Mouse (Mus musculus) embryo, embryonic 9.5 days (tissue): Measurements from ENCODE around the gene Rbm39.

Experiments
- DNase-seq: peaks from one replicate; pipeline ENCODE4 v3.0.0-alpha.2; 2017; ENCODE audit errors: extremely low spot score

Gene Rbm39

GRCm38 (mm10) chr2:156111358-156112079 lies 68.5 kb downstream of the Rbm39 start, which contains the start of the genes Cpne1 and Rbm12:
Gene Cpne1 (minus strand): TSS chr2:156111965.
Gene Rbm12 (minus strand): TSS chr2:156111978.
- DNase-seq = peak; percentile 96

DNA sequence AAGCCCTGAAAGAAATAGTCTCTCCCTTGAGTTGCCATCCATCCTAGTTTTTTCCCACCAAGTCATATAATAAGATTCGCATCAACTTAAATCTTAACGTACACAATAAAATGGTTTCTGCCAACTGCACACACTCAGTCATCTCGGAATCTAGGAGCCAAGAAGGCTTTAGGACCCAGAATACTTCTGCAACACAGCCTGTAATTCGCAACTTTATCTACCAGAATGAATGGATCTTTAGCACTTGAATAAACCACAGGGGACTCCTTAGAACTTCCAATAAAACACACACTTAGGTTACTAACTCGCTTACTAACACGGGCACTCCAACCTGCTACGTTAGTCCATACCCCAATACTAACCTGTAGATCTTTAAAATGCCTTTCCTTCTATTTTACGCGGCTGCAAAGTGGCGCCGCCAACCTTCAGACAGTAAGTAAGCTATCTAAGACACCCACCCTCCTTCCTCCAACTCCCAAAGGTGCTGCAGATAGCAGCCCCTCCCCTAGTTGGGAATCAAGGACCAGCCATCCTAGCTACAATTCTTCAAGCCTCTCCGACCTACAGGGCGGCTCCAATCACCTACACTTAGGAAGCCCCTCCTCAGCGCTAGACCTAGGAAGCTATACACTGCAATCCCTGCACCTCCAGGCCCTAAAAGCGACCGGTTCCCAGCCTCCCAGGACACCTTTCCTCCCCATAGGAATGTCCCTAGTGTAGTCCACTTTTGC lies 69.2 kb downstream of the Rbm39 start:
- DNase-seq = no peak
